Mouse (Mus musculus) cerebellum, postnatal 14 days (tissue): ENCODE measurements around the gene Ripk4.

Experiments
- DNase-seq, 2 experiments: peaks; one replicate each; pipeline ENCODE4 v3.0.0; 2021; ENCODE audit warnings: mixed read lengths in 2 of 2

Gene Ripk4

GRCm38 (mm10) chr16:97734760-97735322, 28.7 kb downstream of the Ripk4 start:
- no peak for DNase-seq

DNA sequence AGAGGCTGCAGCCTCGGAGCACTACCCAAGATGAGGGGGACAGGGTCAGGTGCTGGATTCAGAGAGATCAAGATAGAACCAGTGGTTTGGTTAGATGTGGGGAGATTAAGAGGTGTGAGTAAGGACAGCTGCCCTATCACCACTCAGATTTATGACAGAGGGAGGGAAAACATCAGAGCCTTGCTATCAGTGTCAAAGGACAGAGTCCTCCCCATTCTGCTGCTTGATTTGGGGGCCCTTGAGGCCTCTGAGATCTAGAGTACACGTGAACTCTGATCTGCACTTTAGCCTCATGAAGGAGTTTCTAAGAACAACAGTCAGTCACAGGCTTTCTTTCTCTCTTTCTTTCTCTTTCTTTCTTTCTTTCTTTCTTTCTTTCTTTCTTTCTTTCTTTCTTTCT, 30.0 kb downstream of the Ripk4 start:
- no peak for DNase-seq

DNA sequence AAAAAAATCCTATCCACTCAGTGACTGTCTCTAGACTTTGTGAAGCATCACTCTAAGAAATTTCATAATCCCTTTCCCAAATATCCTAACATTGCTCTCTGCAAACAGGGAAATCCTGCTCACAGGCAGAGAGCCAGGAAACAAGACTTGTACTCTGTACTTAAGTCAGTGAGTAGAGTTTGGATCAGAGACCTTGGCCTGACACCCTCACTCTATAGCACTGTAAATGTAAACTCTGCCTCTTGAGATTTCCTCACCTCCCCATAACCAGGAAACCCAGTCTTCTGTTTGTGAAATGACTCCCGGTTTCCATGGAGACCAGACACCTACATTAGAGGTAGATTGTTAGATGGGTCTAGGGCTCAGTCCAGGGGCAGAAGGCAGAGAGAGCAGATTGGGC, 33.3 kb downstream of the Ripk4 start:
- no peak for DNase-seq

GRCm38 (mm10) chr16:97726436-97726835, 37.2 kb downstream of the Ripk4 start:
- no peak for DNase-seq

GRCm38 (mm10) chr16:97720093-97720492, 43.5 kb downstream of the Ripk4 start:
- no peak for DNase-seq

GRCm38 (mm10) chr16:97719392-97719983, 44.1 kb downstream of the Ripk4 start:
- DNase-seq: no peak

DNA sequence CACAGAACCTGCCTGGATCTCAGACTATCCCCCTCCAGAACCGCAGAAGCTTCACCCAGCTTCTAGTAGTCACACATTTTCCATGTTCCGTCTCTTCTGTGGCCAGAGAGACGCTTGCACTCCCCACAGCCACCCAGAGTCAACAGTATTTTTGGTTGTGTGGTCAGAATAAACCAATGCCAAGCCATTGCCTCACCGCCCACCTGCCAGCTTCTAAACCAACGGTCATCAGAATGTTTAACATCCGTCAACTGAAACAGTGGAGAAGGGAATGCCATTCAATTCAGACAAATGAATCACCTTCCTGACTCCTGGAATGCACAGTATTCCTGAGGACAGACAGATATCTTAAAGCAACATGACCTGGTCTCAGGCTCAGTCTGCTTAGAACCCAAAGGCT, 47.0 kb downstream of the Ripk4 start:
- DNase-seq: no peak

DNA sequence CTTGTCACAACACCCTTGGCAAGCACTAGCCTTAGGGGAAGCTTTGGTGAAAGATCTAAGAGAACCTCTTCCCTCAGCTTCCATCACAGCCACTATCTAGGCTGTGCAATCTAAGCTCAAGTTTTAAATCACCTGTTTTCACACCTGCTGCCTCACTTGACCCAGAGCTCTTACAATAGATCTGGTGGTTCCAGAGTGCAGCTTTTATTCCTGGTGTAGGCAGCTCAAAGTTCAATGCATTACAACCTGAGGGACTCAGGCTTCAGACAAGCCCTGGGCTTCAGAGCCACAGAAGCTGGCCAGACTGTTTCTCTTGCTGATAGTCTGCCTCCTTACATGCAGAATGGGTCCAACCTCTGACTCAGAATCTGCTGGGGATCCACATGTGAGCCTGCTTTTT, 51.5 kb downstream of the Ripk4 start:
- no peak for DNase-seq

DNA sequence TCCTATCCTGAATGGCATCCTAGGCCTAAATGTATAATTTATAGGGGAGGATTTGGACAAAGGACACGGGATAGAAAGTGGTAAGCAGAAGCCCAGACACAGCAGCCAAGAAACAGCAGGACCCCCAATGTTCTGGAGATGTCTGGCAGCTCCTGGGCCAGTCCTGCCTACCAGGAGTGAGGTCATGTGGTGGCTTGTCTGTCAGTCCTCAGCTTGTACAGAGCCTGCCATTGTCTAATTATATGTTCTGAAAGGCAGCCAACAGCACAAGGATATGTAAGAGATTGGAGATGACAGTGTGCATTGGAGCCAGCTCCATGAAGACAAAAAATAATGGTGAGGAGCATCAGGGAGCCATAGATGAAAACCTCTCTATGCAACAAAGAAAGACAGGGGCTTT, 61.7 kb downstream of the Ripk4 start:
- DNase-seq: peak; percentile 39 to 59

DNA sequence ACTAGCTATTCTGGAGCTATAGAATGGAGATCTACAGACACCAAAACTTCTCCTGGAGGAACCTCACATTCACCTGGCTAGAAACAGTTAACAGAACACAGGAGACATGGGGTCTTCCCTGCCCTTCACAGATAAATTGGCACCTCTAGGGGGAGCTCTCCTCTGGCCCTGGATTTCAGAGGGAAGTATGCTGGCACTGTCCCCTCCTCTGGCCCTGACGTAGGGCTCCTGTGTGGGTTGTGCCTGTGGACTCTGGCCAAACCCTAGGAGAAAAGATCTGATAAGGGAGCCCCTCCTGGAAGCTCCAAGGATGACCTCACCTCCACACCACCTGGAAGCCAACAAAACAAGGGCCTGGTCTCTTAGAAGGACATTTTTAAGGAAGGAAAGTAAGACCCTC, 65.8 kb downstream of the Ripk4 start:
- DNase-seq: peak in 1 of 2 experiments; percentile 24

DNA sequence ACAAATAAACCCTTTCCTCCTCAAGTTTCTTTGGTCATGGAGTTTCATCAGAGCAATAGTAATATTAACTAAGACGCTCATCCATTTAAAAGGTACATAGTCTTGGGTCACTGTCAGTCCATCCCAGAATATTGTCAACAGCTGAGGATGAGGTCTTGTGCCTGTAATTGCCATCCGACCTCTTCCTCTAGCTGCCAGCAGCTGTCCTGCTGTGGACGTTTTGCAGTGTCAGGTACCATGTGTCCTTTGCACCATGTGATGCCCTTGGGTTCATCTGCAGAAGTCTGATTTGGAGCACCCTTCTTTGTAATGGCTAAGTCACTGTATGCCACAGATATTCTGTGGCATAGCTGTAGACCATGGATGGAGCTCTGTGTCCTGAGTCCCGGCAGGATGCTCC, 67.9 kb downstream of the Ripk4 start:
- DNase-seq: no peak
